Mouse (Mus musculus): Measurements from ENCODE around the gene Kcne4.

DNA sequence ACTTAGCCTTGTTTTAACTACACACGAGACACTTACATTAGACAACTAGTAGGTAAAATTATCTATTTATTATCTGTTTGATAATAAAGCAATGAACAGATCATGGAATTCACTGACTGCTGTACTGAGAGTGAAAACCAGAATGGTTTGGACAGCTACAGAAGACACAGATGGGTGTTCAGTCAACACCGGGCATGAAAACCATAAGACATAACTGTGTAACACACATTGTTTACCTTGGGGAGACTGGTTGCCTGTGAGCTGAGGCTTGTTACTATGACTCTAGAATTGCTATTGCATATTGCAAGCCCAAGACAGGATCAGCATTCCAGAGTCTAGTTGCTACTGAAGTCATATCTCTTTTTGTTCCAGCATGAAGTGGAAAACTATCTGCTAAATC lies 49.9 kb downstream of the Kcne4 start:
- no peak for TF ChIP-seq CTCF (IDR thresholded peaks at IDR 0.05; ENCODE audit: low read depth)
- TF ChIP-seq EP300 (optimal IDR thresholded peaks at IDR 0.05) = no peak
